Mouse (Mus musculus) neural tube, embryonic 11.5 days (tissue): ENCODE measurements around the gene Gsk3a. TPM values are rescaled to one million over a fixed set of nuclear protein-coding genes. Genes with fewer than 3 reads are reported as not detected.

Experiments used
- ATAC-seq: fragments of 200-750 bp; cut with Nextera tagmentation; 2 replicates; pipeline ENCODE4 v1.8.0; 2017; ENCODE audit warnings: moderate number of reproducible peaks, mild to moderate bottlenecking, moderate TSS enrichment, moderate library complexity; ENCODE audit not compliant: insufficient read depth, low FRiP score, low TSS enrichment
- DNase-seq: peaks from one replicate; pipeline ENCODE4 v3.0.0-alpha.2; 2015; ENCODE audit warnings: low spot score
- H3K27ac ChIP-seq: fragments of 300-500 bp; sonication (generic); 2 replicates; pipeline ENCODE4 v1.5.1; 2014; ENCODE audit warnings: low read depth, mild to moderate bottlenecking, low read length
- H3K27me3 ChIP-seq: fragments of 300-500 bp; sonication (generic); 2 replicates; pipeline ENCODE4 v1.6.1; 2014; ENCODE audit warnings: mild to moderate bottlenecking, low read length, mixed read lengths; ENCODE audit not compliant: control insufficient read depth, insufficient read depth
- H3K36me3 ChIP-seq: fragments of 300-500 bp; sonication (generic); 2 replicates; pipeline ENCODE4 v1.6.1; 2014; ENCODE audit warnings: mild to moderate bottlenecking, low read length, moderate library complexity, mixed read lengths; ENCODE audit not compliant: control insufficient read depth, insufficient read depth
- H3K4me1 ChIP-seq: fragments of 300-500 bp; sonication (generic); 2 replicates; pipeline ENCODE4 v1.6.1; 2014; ENCODE audit warnings: low read length, mixed read lengths; ENCODE audit not compliant: control insufficient read depth, insufficient read depth
- H3K4me2 ChIP-seq: fragments of 300-500 bp; sonication (generic); 2 replicates; pipeline ENCODE4 v1.6.1; 2014; ENCODE audit warnings: low read depth, mild to moderate bottlenecking, moderate library complexity
- H3K4me3 ChIP-seq: fragments of 300-500 bp; sonication (generic); 2 replicates; pipeline ENCODE4 v1.5.1; 2014; ENCODE audit warnings: low read depth, low read length
- H3K9ac ChIP-seq: fragments of 300-500 bp; sonication (generic); 2 replicates; pipeline ENCODE4 v1.6.1; 2014; ENCODE audit warnings: mild to moderate bottlenecking, low read length
- H3K9me3 ChIP-seq: fragments of 300-500 bp; sonication (generic); 2 replicates; pipeline ENCODE4 v1.6.1; 2016; ENCODE audit warnings: low read length; ENCODE audit not compliant: control insufficient read depth
- WGBS: fragments of 180-500 bp; shearing (Covaris S2); extraction: QIAGEN DNeasy Blood & Tissue Kit; methylation state at CpG from one replicate; pipeline ENCODE4 v1.1.7; 2014; 5-methylcytosine and 5-hydroxymethylcytosine counted together
- polyA plus RNA-seq: library from polyadenylated mRNA; unstranded; fragments of >200 nt; fragmentation: Nextera tagmentation; extraction: Ambion mirVana; gene quantifications from 2 replicates; pipeline ENCODE4 v1.2.1, GENCODE M21; 2014

Gsk3a gene
- polyA plus RNA-seq, 1 experiment from 2014 or later: 19.7 TPM

GRCm38 (mm10) chr7:25235526-25235925 lies 2.1 kb downstream of the Gsk3a start:
- no peak overlapping the region for H3K4me2 ChIP-seq
- no peak overlapping the region for H3K4me3 ChIP-seq
- DNase-seq (no peak), ATAC-seq (no peak)
- 89% methylated on average over 5 of the region's 5 CpGs for WGBS
- H3K36me3 ChIP-seq: peaks cover 18% of the 10 kb centered on the region
- H3K4me1 ChIP-seq: peaks cover 10% of the 10 kb centered on the region
- H3K27ac ChIP-seq: no peak overlapping the region
- H3K9ac ChIP-seq: no peak overlapping the region
- no peaks in the 10 kb centered on the region for H3K27me3 ChIP-seq
- no peaks in the 10 kb centered on the region for H3K9me3 ChIP-seq

- Histone ChIP-seq H3K9ac (no peak overlapping the region), H3K9me3 (no peaks in the 10 kb centered on the region), H3K4me2 (no peak overlapping the region), H3K36me3 (peaks cover 29% of the 10 kb centered on the region), H3K4me1 (peaks cover 10% of the 10 kb centered on the region), H3K27me3 (no peaks in the 10 kb centered on the region), H3K4me3 (no peak overlapping the region), H3K27ac (no peak overlapping the region)
- WGBS: 90% methylated on average over 2 of the region's 2 CpGs
- ATAC-seq: no peak
- no peak for DNase-seq
Observed at GRCm38 (mm10) chr7:25233061-25233460, 4.6 kb downstream of the Gsk3a start.

DNA sequence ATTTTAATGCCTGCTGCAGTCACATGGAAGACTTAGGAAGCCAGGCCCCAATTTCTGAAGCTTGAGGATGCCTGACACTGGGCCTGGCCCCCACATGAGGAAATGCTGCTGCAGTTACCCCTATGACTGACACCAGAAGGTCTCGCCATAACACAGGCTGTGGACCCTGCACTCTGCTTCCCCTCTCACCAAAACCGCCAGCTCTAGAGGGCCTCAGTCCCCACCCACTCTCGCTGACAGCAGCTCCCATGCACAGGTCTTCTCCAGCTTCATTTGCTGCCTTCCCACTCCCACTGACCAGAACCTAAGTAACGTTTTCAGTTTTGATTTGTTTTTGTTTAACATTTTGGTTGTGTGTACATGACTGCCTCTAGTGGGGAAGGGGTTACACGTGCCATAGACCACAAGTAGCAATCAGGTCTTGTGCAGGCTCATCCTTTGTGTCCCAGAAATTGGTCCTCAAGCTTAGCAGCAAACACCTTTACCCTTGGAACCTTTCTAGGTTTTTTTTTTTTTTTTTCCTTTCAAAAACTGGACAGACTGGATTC lies 5.5 kb downstream of the Gsk3a start:
- DNase-seq (no peak), ATAC-seq (no peak)
- Histone ChIP-seq H3K4me2 (no peak overlapping the region), H3K9me3 (no peaks in the 10 kb centered on the region), H3K4me1 (peaks cover 10% of the 10 kb centered on the region), H3K27me3 (no peaks in the 10 kb centered on the region), H3K9ac (no peak overlapping the region), H3K27ac (no peak overlapping the region), H3K36me3 (peaks cover 30% of the 10 kb centered on the region), H3K4me3 (no peak overlapping the region)
- WGBS: 77% methylated on average over 5 of the region's 5 CpGs

DNA sequence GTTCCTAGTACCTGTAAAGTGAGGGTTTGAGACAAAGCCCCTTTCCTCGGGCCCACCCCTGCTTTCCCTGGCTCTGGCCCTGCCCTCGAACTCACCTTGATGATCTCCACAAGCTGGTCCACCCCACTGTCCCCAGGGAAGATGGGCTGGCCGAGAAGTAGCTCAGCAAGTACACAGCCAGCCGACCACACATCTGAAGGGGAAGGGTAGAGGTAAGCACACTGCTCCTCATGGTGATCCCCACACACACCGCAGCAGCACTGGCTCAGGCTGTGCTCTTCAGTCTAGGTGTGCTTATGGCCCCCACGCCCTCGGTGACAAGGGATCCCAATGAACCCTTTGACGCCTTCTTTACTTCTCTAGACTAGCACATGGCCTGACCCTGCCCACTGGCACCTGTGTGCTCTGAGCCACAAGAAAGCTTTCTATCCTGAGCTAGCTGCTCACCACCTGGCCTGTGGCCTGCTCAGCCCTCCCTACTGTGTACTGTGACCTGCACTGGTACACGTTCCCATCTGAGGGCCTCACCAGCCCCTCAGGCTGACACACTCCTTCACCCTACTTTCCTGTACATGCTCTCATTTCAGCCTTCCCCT lies 6.9 kb downstream of the Gsk3a start:
- Histone ChIP-seq H3K4me2 (no peak overlapping the region), H3K4me3 (no peak overlapping the region), H3K9me3 (no peaks in the 10 kb centered on the region), H3K27ac (no peak overlapping the region), H3K4me1 (peaks cover 3% of the 10 kb centered on the region; the same call in 1 of the 2 replicates), H3K9ac (no peak overlapping the region), H3K27me3 (no peaks in the 10 kb centered on the region), H3K36me3 (peaks cover 34% of the 10 kb centered on the region)
- DNase-seq (no peak), ATAC-seq (no peak; the same call in 1 of the 2 replicates)
- WGBS: 89% methylated on average over 9 of the region's 9 CpGs

DNA sequence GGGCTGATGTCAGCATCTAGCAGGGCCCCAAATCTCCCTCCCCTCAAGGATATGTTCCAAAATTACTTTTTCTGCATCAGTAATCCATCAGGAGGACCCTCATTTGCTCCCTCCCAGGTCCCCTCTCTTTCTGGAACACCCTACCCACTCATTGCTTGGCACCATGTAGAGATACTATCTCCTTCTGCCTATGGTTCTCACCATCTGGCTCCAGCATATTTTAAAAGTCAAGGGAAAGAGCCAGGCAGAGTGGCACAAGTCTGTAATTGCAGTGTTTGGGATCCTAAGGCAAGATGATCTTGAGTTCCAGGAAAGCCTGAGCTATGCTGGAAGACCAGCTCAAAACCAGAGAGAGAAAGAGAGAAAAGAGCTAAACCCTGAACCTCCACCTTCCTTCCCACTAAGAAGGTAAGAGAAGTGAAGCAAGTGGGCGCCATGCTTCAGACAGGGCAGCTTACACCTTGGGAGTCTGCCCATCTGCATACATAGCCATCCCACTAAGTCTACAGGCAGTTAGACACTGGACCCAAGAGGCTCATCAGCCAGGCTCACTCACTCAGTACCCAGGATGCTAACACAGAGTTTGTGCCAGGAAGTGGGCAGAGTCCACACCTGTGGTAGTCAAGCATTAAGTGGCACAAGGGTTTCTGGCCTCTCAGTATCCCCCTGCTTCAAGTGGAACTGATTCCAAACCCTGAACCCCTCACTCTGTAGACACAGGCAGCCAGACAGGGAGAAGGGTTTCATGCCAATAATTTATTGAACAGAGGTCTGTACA lies 9.9 kb downstream of the Gsk3a start:
- Histone ChIP-seq H3K9ac (no peak overlapping the region), H3K9me3 (no peaks in the 10 kb centered on the region), H3K4me2 (no peak overlapping the region), H3K27ac (no peak overlapping the region), H3K4me3 (no peak overlapping the region), H3K27me3 (no peaks in the 10 kb centered on the region), H3K36me3 (peaks cover 33% of the 10 kb centered on the region), H3K4me1 (no peaks in the 10 kb centered on the region)
- ATAC-seq (no peak), DNase-seq (no peak)
- WGBS: 89% methylated on average over 1 of the region's 1 CpGs

- Histone ChIP-seq H3K27ac (no peak overlapping the region), H3K27me3 (no peaks in the 10 kb centered on the region), H3K4me1 (peaks cover 20% of the 10 kb centered on the region), H3K4me2 (peak overlapping the region; percentile 98), H3K9me3 (no peaks in the 10 kb centered on the region), H3K9ac (peak overlapping the region; percentile 59), H3K36me3 (peaks cover 10% of the 10 kb centered on the region), H3K4me3 (peak overlapping the region; percentile 61)
- ATAC-seq: no peak
- WGBS: 87% methylated on average over 10 of the region's 10 CpGs
- no peak for DNase-seq
Observed at GRCm38 (mm10) chr7:25222275-25222967, 15.2 kb downstream of the Gsk3a start.

DNA sequence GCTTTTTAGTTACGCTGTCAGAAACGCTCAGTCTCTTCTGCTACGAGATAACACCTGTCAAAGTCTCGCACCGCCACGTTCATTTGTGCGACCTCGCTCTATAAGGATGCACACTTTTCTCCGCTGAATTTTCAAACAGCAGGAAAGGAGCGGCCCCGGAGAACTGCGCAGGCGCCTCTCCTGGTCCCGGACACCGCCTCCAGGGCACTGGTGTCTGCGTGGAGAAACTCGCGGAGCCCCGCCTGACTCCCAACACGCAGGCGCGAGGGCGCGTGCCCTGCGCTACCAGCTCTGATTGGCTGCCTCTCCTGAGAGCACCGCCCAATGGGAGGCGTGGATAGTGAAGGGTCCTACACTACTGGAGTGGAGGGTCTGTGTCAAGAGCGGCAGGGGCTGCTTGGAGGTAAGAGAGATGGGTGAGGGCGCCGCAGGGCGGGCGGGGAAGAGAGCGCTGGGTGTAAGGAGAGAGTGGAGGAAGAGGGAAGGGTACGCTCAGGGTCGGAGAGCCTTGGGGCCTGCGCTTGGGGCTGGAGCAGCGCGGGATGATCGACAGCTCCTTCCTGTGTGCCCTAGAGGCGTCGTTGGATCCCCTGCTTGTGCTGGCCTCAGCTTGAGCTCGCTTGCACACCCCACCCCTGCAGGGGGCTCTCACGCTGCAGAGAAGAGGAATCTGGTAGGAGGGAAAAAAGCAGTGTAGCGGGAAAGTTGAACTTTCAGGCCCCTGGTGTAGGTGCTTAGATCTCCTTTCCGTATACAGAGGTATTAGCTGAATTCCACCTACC lies 16.4 kb downstream of the Gsk3a start, which contains the start of gene Zfp526:
Zfp526 (plus strand) TSS at position 324 of the 782 bp plus-strand sequence.
- H3K4me2 ChIP-seq: peak within 1 kb of the TSS; percentile 98
- peak; percentile 93 for ATAC-seq
- peak within 1 kb of the TSS; percentile 61 for H3K4me3 ChIP-seq
- peaks cover 20% of the 10 kb centered on the region for H3K4me1 ChIP-seq
- no peaks in the 10 kb centered on the region for H3K9me3 ChIP-seq
- peak; percentile 99 for DNase-seq
- H3K27me3 ChIP-seq: no peaks in the 10 kb centered on the region
- H3K27ac ChIP-seq: peak within 1 kb of the TSS; percentile 71
- H3K36me3 ChIP-seq: peaks cover 8% of the 10 kb centered on the region
- WGBS: under 1% methylated on average over 45 of the region's 45 CpGs
- H3K9ac ChIP-seq: peak within 1 kb of the TSS; percentile 59

GRCm38 (mm10) chr7:25220457-25221101 lies 17.1 kb downstream of the Gsk3a start, which contains the start of gene Dedd2:
Dedd2 (minus strand) TSS chr7:25220615.
- H3K9me3 ChIP-seq: no peaks in the 10 kb centered on the region
- H3K36me3 ChIP-seq: peaks cover 5% of the 10 kb centered on the region
- no peaks in the 10 kb centered on the region for H3K27me3 ChIP-seq
- DNase-seq (peak; percentile 19), ATAC-seq (no peak)
- 11% methylated on average over 20 of the region's 20 CpGs for WGBS
- peak within 1 kb of the TSS; percentile 78 for H3K9ac ChIP-seq
- peak within 1 kb of the TSS; percentile 61 for H3K4me3 ChIP-seq
- H3K27ac ChIP-seq: peak within 1 kb of the TSS; percentile 78
- peak within 1 kb of the TSS; percentile 98 for H3K4me2 ChIP-seq
- H3K4me1 ChIP-seq: peaks cover 20% of the 10 kb centered on the region
